Mouse (Mus musculus): Measurements from ENCODE around the gene Rac2. TPM values are rescaled to one million over a fixed set of nuclear protein-coding genes. Genes with fewer than 3 reads are reported as not detected.
A peak's percentile ranks its signal among the peaks of the same experiment; 100 is the strongest.

Rac2 gene
- 3.1 and 7.5 TPM in 2 replicates for polyA plus RNA-seq (2015; fragmentation: Nextera tagmentation; extraction: Ambion mirVana)

GRCm38 (mm10) chr15:78572658-78573397 lies at the start of gene Rac2:
Gene Rac2, minus strand, starts transcription at chr15:78572783.
- 88% methylated on average over 8 of the region's 8 CpGs for whole genome bisulfite sequencing
- Histone ChIP-seq H3K4me3 (no peak within 1 kb of the TSS), H3K9me3 (no peaks in the 10 kb centered on the region), H3K9ac (replicated peaks) (no peak within 1 kb of the TSS), H3K27ac (replicated peaks) (no peak within 1 kb of the TSS), H3K4me2 (replicated peaks) (no peak within 1 kb of the TSS), H3K36me3 (no peaks in the 10 kb centered on the region), H3K4me1 (no peaks in the 10 kb centered on the region), H3K27me3 (no peaks in the 10 kb centered on the region)
- ATAC-seq (replicated peaks), result no peak

- H3K9ac ChIP-seq (replicated peaks), result no peak overlapping the region
- ATAC-seq (replicated peaks), result no peak
- 84% methylated on average over 2 of the region's 2 CpGs for WGBS
- no peaks in the 10 kb centered on the region for H3K9me3 ChIP-seq
- no peak overlapping the region for H3K27ac ChIP-seq (replicated peaks)
- no peaks in the 10 kb centered on the region for H3K4me1 ChIP-seq
- no peak overlapping the region for H3K4me3 ChIP-seq
- no peaks in the 10 kb centered on the region for H3K36me3 ChIP-seq
- no peaks in the 10 kb centered on the region for H3K27me3 ChIP-seq
- no peak overlapping the region for H3K4me2 ChIP-seq (replicated peaks)
Observed at GRCm38 (mm10) chr15:78616973-78617372, 44.4 kb upstream of the Rac2 start.

- ATAC-seq (replicated peaks), result no peak
- H3K4me1 ChIP-seq, result peaks cover 9% of the 10 kb centered on the region
- no peak overlapping the region for H3K4me2 ChIP-seq (replicated peaks)
- WGBS, result 97% methylated on average over 7 of the region's 7 CpGs
- H3K9me3 ChIP-seq, result no peaks in the 10 kb centered on the region
- no peak overlapping the region for H3K9ac ChIP-seq (replicated peaks)
- no peaks in the 10 kb centered on the region for H3K36me3 ChIP-seq
- no peaks in the 10 kb centered on the region for H3K27me3 ChIP-seq
- no peak overlapping the region for H3K27ac ChIP-seq (replicated peaks)
- H3K4me3 ChIP-seq, result no peak overlapping the region
Observed at GRCm38 (mm10) chr15:78614536-78614935, 42.0 kb upstream of the Rac2 start.

DNA sequence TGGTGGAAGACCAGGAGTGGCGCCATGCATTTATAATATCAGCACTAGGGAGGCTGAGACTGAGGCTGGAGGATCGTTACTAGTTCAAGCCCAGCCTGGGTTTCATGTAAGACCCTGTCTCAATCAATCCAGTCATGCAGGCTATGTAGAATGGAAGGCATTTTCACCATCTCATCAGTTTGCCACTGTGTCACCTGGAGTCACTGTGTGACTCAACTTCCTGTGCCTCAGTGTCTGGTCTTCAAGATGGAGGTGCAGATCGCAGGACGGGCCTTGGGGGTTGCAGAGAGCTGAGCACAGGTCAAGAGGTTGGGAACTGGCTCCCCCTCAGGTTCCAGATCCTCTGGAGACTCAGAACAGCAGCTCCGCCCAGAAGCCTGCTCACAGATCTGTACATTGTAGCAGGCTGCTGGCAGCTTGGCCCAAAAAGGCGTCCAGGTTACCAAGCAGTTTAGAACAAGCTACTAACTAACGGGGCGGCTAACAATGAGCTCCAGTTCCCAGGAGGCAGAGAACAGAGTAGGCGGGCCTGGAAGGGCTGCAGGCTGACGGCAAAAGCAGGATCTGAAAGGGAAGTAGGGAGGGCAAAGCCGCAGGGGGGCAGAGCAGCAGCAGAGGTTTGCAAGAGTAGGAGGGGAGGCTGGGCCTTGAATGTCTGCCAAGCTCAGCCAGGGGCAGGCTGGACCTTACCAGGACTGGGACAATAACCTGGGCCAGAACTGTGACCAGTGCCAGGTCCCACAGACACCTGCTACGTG lies 38.3 kb upstream of the Rac2 start:
- Histone ChIP-seq H3K4me1 (peaks cover 13% of the 10 kb centered on the region), H3K4me3 (no peak overlapping the region), H3K36me3 (no peaks in the 10 kb centered on the region), H3K9ac (replicated peaks) (no peak overlapping the region), H3K27ac (replicated peaks) (peak overlapping the region; percentile 48; the same call in 1 of the 2 replicates), H3K27me3 (no peaks in the 10 kb centered on the region), H3K9me3 (no peaks in the 10 kb centered on the region), H3K4me2 (replicated peaks) (no peak overlapping the region)
- peak; percentile 14; the same call in 1 of the 2 replicates for ATAC-seq (replicated peaks)
- WGBS, result 34% methylated on average over 12 of the region's 12 CpGs

GRCm38 (mm10) chr15:78607463-78607862 lies 34.9 kb upstream of the Rac2 start:
- no peaks in the 10 kb centered on the region for H3K9me3 ChIP-seq
- WGBS, result 75% methylated on average over 4 of the region's 4 CpGs
- no peak for ATAC-seq (replicated peaks)

GRCm38 (mm10) chr15:78606059-78606458 lies 33.5 kb upstream of the Rac2 start:
- no peaks in the 10 kb centered on the region for H3K27me3 ChIP-seq
- H3K36me3 ChIP-seq, result no peaks in the 10 kb centered on the region
- peaks cover 12% of the 10 kb centered on the region for H3K4me1 ChIP-seq
- 56% methylated on average over 6 of the region's 6 CpGs for WGBS
- no peak overlapping the region for H3K4me3 ChIP-seq
- ATAC-seq (replicated peaks), result peak; percentile 49
- no peak overlapping the region for H3K4me2 ChIP-seq (replicated peaks)
- no peak overlapping the region for H3K9ac ChIP-seq (replicated peaks)
- no peak overlapping the region for H3K27ac ChIP-seq (replicated peaks)
- H3K9me3 ChIP-seq, result no peaks in the 10 kb centered on the region

More at GRCm38 (mm10) chr15:78607463-78607862, 34.9 kb upstream of the Rac2 start:
- Histone ChIP-seq H3K27ac (replicated peaks) (no peak overlapping the region), H3K9ac (replicated peaks) (no peak overlapping the region), H3K36me3 (no peaks in the 10 kb centered on the region), H3K4me3 (no peak overlapping the region), H3K4me1 (peaks cover 18% of the 10 kb centered on the region), H3K4me2 (replicated peaks) (no peak overlapping the region), H3K27me3 (no peaks in the 10 kb centered on the region)

DNA sequence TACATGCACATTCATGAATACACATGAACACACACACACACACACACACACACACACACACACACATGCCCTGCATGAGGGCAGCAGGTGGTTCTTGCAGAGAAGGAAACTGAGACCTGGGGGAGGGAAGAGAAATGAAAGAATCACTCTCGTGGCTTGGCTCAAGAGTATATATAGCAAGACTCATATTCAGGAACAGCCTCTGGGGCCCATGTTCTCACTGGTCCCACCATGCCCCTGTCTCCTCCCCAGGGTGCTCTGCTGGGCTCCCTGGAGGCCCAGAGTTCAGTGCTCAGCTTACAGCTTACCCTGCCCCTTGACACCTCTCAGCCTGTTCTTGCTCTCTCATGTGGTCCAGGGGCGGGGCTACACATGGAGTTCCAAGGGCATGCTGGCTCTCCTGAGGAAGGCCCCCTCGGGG lies 32.8 kb upstream of the Rac2 start:
- 67% methylated on average over 3 of the region's 3 CpGs for WGBS
- Histone ChIP-seq H3K27ac (replicated peaks) (no peak overlapping the region), H3K27me3 (no peaks in the 10 kb centered on the region), H3K4me2 (replicated peaks) (no peak overlapping the region), H3K9me3 (no peaks in the 10 kb centered on the region), H3K36me3 (no peaks in the 10 kb centered on the region), H3K4me1 (peaks cover 9% of the 10 kb centered on the region; the same call in 1 of the 2 replicates), H3K9ac (replicated peaks) (no peak overlapping the region), H3K4me3 (no peak overlapping the region)
- no peak for ATAC-seq (replicated peaks)

GRCm38 (mm10) chr15:78604255-78604654 lies 31.7 kb upstream of the Rac2 start:
- no peak for ATAC-seq (replicated peaks)
- no peaks in the 10 kb centered on the region for H3K9me3 ChIP-seq
- H3K36me3 ChIP-seq, result no peaks in the 10 kb centered on the region
- no peak overlapping the region for H3K9ac ChIP-seq (replicated peaks)
- 73% methylated on average over 6 of the region's 6 CpGs for WGBS
- H3K27ac ChIP-seq (replicated peaks), result no peak overlapping the region
- no peak overlapping the region for H3K4me2 ChIP-seq (replicated peaks)
- no peak overlapping the region for H3K4me3 ChIP-seq
- H3K4me1 ChIP-seq, result peaks cover 9% of the 10 kb centered on the region; the same call in 1 of the 2 replicates
- H3K27me3 ChIP-seq, result no peaks in the 10 kb centered on the region

DNA sequence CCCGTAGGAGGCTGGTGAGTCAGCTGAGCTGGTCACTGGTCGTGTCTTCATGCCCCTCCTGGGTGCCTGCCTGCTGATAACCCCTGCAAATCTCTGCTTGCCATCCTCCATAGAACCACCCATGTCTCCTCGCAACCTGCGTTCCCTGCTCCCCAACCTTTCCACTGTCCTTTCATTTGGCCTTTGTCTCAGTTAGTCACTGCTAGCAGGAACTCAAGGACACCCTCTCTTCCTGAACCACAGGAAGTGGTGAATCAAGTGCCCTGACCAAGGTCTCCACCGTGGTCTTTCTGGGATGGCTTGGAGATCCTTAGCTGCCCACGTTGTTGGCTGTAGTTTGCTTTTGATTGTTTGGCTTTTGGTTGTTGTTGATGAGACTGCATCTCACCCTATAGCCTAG lies 28.6 kb upstream of the Rac2 start:
- no peak overlapping the region for H3K27ac ChIP-seq (replicated peaks)
- ATAC-seq (replicated peaks), result no peak
- no peaks in the 10 kb centered on the region for H3K27me3 ChIP-seq
- H3K36me3 ChIP-seq, result no peaks in the 10 kb centered on the region
- peaks cover 8% of the 10 kb centered on the region; the same call in 1 of the 2 replicates for H3K4me1 ChIP-seq
- no peak overlapping the region for H3K4me2 ChIP-seq (replicated peaks)
- H3K4me3 ChIP-seq, result no peak overlapping the region
- H3K9ac ChIP-seq (replicated peaks), result no peak overlapping the region
- WGBS, result 81% methylated on average over 6 of the region's 6 CpGs
- H3K9me3 ChIP-seq, result no peaks in the 10 kb centered on the region

DNA sequence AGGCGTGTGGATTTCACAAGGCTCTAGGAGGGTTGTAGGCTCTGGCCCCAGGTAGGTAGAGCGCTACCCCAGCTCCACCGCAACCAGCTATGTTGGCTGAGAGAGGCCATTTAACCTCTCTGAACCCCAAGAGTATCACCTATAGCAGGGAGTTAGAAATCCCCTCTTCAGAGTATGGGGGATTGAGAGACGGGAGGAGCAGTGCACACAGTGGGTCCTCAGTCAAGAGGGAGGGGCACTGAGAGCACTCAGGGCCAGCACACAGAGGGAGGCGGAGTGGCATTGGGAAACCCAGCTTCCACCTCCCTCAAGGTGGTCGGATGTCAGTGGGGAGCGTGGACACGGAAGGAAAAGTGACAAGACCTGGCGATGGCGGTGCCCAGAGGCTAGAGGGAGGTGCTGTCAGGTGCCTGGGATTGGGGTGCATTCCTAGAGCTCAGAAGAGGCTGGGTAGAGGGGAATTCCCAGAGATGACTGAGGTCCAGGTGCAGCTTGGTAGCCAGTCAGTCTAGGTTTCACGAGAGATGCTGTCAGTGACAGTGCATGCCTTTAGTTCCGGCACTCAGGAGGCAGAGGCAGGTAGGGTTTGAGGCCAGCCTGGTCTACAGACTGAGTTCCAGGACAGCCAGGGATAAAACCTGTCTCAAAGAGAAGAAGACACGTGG lies 27.1 kb upstream of the Rac2 start:
- Histone ChIP-seq H3K36me3 (no peaks in the 10 kb centered on the region), H3K4me1 (no peaks in the 10 kb centered on the region), H3K4me3 (no peak overlapping the region), H3K9me3 (no peaks in the 10 kb centered on the region), H3K4me2 (replicated peaks) (no peak overlapping the region), H3K27me3 (no peaks in the 10 kb centered on the region), H3K9ac (replicated peaks) (no peak overlapping the region), H3K27ac (replicated peaks) (no peak overlapping the region)
- no peak for ATAC-seq (replicated peaks)
- 83% methylated on average over 13 of the region's 13 CpGs for WGBS

GRCm38 (mm10) chr15:78599124-78599523 lies 26.5 kb upstream of the Rac2 start:
- no peak overlapping the region for H3K4me2 ChIP-seq (replicated peaks)
- WGBS, result 89% methylated on average over 6 of the region's 6 CpGs
- H3K9ac ChIP-seq (replicated peaks), result no peak overlapping the region
- no peak for ATAC-seq (replicated peaks)
- no peak overlapping the region for H3K27ac ChIP-seq (replicated peaks)
- no peaks in the 10 kb centered on the region for H3K27me3 ChIP-seq
- H3K4me1 ChIP-seq, result no peaks in the 10 kb centered on the region
- no peak overlapping the region for H3K4me3 ChIP-seq
- H3K36me3 ChIP-seq, result no peaks in the 10 kb centered on the region
- H3K9me3 ChIP-seq, result no peaks in the 10 kb centered on the region

- ATAC-seq (replicated peaks), result no peak
- Histone ChIP-seq H3K27me3 (no peaks in the 10 kb centered on the region), H3K4me1 (no peaks in the 10 kb centered on the region), H3K4me2 (replicated peaks) (no peak overlapping the region), H3K9ac (replicated peaks) (no peak overlapping the region), H3K27ac (replicated peaks) (no peak overlapping the region), H3K9me3 (no peaks in the 10 kb centered on the region), H3K36me3 (no peaks in the 10 kb centered on the region), H3K4me3 (no peak overlapping the region)
- 69% methylated on average over 4 of the region's 4 CpGs for WGBS
Observed at GRCm38 (mm10) chr15:78597729-78598128, 25.1 kb upstream of the Rac2 start.
